Mouse (Mus musculus) embryo, embryonic 11 days (tissue): ENCODE measurements around the gene Mfap3.
A peak's percentile ranks its signal among the peaks of the same experiment; 100 is the strongest.

Experiments
- DNase-seq: peaks from one replicate; pipeline ENCODE4 v3.0.0-alpha.2; 2015

The Mfap3 gene

GRCm38 (mm10) chr11:57518091-57518750 is at the start of gene Mfap3, which contains the start of gene Fam114a2:
TSS of gene Mfap3 (plus strand) at chr11:57518664.
TSS of gene Fam114a2 (minus strand) at chr11:57518617.
- peak; percentile 94 for DNase-seq

- DNase-seq = no peak
Measured at GRCm38 (mm10) chr11:57468706-57469105, 49.8 kb upstream of the Mfap3 start.

GRCm38 (mm10) chr11:57470056-57470455 is 48.4 kb upstream of the Mfap3 start:
- DNase-seq = no peak

- DNase-seq = no peak
Measured at GRCm38 (mm10) chr11:57470979-57471378, 47.5 kb upstream of the Mfap3 start.

GRCm38 (mm10) chr11:57474296-57474941 is 44.0 kb upstream of the Mfap3 start:
- peak; percentile 27 for DNase-seq

GRCm38 (mm10) chr11:57475119-57475518 is 43.3 kb upstream of the Mfap3 start:
- peak; percentile 63 for DNase-seq

- no peak for DNase-seq
Measured at GRCm38 (mm10) chr11:57478077-57478476, 40.4 kb upstream of the Mfap3 start.

- DNase-seq = no peak
Measured at GRCm38 (mm10) chr11:57488436-57488835, 30.0 kb upstream of the Mfap3 start.

- no peak for DNase-seq
Measured at GRCm38 (mm10) chr11:57496462-57497039, 21.9 kb upstream of the Mfap3 start.

- DNase-seq = no peak
Measured at GRCm38 (mm10) chr11:57497701-57498100, 20.8 kb upstream of the Mfap3 start.

GRCm38 (mm10) chr11:57498215-57498614 is 20.2 kb upstream of the Mfap3 start:
- no peak for DNase-seq

GRCm38 (mm10) chr11:57503155-57503554 is 15.3 kb upstream of the Mfap3 start:
- DNase-seq = no peak

- DNase-seq = no peak
Measured at GRCm38 (mm10) chr11:57506899-57507298, 11.6 kb upstream of the Mfap3 start.

- no peak for DNase-seq
Measured at GRCm38 (mm10) chr11:57515218-57515617, 3.2 kb upstream of the Mfap3 start.

GRCm38 (mm10) chr11:57516946-57517441 is 1.5 kb upstream of the Mfap3 start:
- no peak for DNase-seq

- DNase-seq = no peak
Measured at GRCm38 (mm10) chr11:57518751-57519148, 286 bp downstream of the Mfap3 start.

GRCm38 (mm10) chr11:57519304-57519703 is 840 bp downstream of the Mfap3 start:
- DNase-seq = no peak

- DNase-seq = no peak
Measured at GRCm38 (mm10) chr11:57521206-57521605, 2.7 kb downstream of the Mfap3 start.

- DNase-seq = no peak
Measured at GRCm38 (mm10) chr11:57522046-57522445, 3.6 kb downstream of the Mfap3 start.

- no peak for DNase-seq
Measured at GRCm38 (mm10) chr11:57523418-57523817, 5.0 kb downstream of the Mfap3 start.

GRCm38 (mm10) chr11:57524597-57524996 is 6.1 kb downstream of the Mfap3 start:
- DNase-seq = no peak

- no peak for DNase-seq
Measured at GRCm38 (mm10) chr11:57525900-57526299, 7.4 kb downstream of the Mfap3 start.

GRCm38 (mm10) chr11:57527506-57527905 is 9.0 kb downstream of the Mfap3 start:
- no peak for DNase-seq

- no peak for DNase-seq
Measured at GRCm38 (mm10) chr11:57529111-57529510, 10.6 kb downstream of the Mfap3 start.
